Mouse (Mus musculus): ENCODE measurements around the gene Rell1. TPM values are rescaled to one million over a fixed set of nuclear protein-coding genes. Genes with fewer than 3 reads are reported as not detected.
A peak's percentile ranks its signal among the peaks of the same experiment; 100 is the strongest.

The Rell1 gene
- polyA plus RNA-seq, 1 experiment from 2014 or later: 9.0 TPM

DNA sequence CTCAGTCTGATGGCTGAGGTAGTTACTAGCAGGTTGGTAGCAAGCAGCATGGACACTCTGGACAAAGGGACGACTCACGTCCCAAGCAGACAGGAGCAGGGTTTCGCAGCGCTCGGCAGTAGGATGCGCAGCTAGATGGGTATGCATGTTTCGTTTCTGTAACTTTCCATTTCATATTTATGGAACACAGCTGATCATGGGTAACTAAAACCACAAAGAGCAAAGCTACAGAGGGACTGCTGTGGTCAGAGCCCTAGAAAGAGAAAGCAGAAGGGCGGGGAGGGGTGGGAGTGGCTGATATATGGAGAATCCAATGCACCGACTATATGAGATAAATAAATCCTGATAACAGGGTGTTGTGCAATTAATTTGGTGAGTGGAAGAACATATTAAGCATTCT lies 25.4 kb downstream of the Rell1 start:
- H3K4me3 ChIP-seq (ENCODE audit: low read depth, low read length): no peak overlapping the region
- no peak for ATAC-seq (replicated peaks; ENCODE audit: low FRiP score)
- H3K9me3 ChIP-seq (ENCODE audit: control insufficient read depth, low read length): no peaks in the 10 kb centered on the region
- H3K27ac ChIP-seq (ENCODE audit: low read depth, low read length): no peak overlapping the region
- no peak overlapping the region for H3K9ac ChIP-seq (ENCODE audit: low read depth, low read length)
- no peak overlapping the region for H3K4me2 ChIP-seq
- WGBS: 74% methylated on average over 9 of the region's 9 CpGs
- H3K4me1 ChIP-seq (replicated peaks; ENCODE audit: control insufficient read depth, insufficient read depth, low read length): no peaks in the 10 kb centered on the region; the same call in 1 of the 2 replicates
- no peaks in the 10 kb centered on the region for H3K27me3 ChIP-seq (replicated peaks; ENCODE audit: control insufficient read depth, insufficient read depth, low read length)
- DNase-seq (ENCODE audit: low spot score): no peak
- H3K36me3 ChIP-seq (ENCODE audit: control insufficient read depth, insufficient read depth, low read length): no peaks in the 10 kb centered on the region

DNA sequence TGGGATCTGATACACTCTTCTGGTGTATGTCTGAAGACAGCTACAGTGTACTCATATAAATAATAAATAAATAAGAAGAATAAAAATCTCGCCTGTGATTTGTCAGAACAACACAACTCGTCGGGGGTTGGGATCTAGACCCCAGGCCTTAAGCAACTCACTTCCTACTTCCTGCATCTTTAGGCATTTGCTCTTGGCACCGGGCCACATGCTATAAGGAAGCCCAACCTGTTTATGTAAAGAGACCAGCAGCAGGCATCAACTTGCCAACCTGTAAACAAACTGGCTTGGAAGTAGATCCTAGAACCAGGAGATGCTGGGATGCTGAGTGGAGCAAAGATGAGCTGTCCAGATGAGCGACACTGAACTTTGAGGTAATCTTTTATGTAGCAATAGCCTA lies 26.8 kb downstream of the Rell1 start:
- Histone ChIP-seq H3K9ac (ENCODE audit: low read depth, low read length) (no peak overlapping the region), H3K36me3 (ENCODE audit: control insufficient read depth, insufficient read depth, low read length) (no peaks in the 10 kb centered on the region), H3K27ac (ENCODE audit: low read depth, low read length) (no peak overlapping the region), H3K27me3 (replicated peaks; ENCODE audit: control insufficient read depth, insufficient read depth, low read length) (no peaks in the 10 kb centered on the region), H3K4me1 (replicated peaks; ENCODE audit: control insufficient read depth, insufficient read depth, low read length) (no peaks in the 10 kb centered on the region; the same call in none of the 2 replicates), H3K9me3 (ENCODE audit: control insufficient read depth, low read length) (no peaks in the 10 kb centered on the region), H3K4me2 (no peak overlapping the region), H3K4me3 (ENCODE audit: low read depth, low read length) (no peak overlapping the region)
- 59% methylated on average over 5 of the region's 5 CpGs for WGBS
- DNase-seq (ENCODE audit: low spot score) (no peak), ATAC-seq (replicated peaks; ENCODE audit: low FRiP score) (no peak)

DNA sequence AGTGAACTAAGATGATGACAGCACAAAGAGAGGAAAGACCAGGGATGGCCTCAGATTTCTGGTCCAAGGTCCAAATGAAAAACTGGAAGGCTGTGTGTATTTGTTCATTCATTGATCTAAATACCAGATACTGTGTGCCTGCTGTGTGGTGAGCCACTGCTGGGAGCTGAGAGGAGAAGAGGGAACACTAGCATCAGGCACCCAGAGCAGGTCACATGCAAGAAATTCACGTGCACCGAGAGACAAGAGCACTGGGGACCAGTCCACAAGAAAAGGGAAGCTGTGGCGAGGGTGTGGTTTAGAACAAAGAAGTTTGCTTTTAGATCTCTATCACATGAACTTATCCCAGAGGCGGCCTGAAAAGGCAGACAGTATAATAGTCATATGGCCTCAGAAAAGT lies 30.1 kb downstream of the Rell1 start:
- WGBS: 20% methylated on average over 4 of the region's 4 CpGs
- Histone ChIP-seq H3K4me3 (ENCODE audit: low read depth, low read length) (no peak overlapping the region), H3K4me1 (replicated peaks; ENCODE audit: control insufficient read depth, insufficient read depth, low read length) (no peaks in the 10 kb centered on the region; the same call in none of the 2 replicates), H3K9ac (ENCODE audit: low read depth, low read length) (no peak overlapping the region), H3K9me3 (ENCODE audit: control insufficient read depth, low read length) (no peaks in the 10 kb centered on the region), H3K27me3 (replicated peaks; ENCODE audit: control insufficient read depth, insufficient read depth, low read length) (no peaks in the 10 kb centered on the region), H3K36me3 (ENCODE audit: control insufficient read depth, insufficient read depth, low read length) (no peaks in the 10 kb centered on the region), H3K4me2 (no peak overlapping the region), H3K27ac (ENCODE audit: low read depth, low read length) (no peak overlapping the region)
- DNase-seq (ENCODE audit: low spot score) (no peak), ATAC-seq (replicated peaks; ENCODE audit: low FRiP score) (no peak)

DNA sequence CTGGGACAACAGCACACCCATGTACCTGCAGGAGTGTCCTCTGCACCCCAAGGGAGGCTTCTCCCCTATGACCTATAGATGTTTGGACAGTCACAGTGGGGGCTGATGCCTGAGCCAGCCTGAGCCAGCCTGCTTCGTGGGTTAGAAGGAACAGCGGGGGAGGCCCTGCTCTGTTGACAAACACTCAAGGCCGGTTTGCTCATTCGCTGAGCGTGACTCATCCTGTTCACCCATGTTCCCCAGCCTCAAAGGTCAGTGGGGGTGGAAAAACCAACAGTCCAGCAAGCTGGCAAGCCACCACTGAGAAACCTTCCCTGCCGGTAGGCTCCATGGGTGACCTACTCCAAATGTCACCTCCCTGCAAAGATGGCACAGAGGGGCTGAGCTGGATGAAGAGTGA lies 32.0 kb downstream of the Rell1 start:
- no peak overlapping the region for H3K9ac ChIP-seq (ENCODE audit: low read depth, low read length)
- H3K4me1 ChIP-seq (replicated peaks; ENCODE audit: control insufficient read depth, insufficient read depth, low read length): peaks cover 3% of the 10 kb centered on the region
- DNase-seq (ENCODE audit: low spot score): no peak
- H3K9me3 ChIP-seq (ENCODE audit: control insufficient read depth, low read length): no peaks in the 10 kb centered on the region
- H3K4me2 ChIP-seq: no peak overlapping the region
- ATAC-seq (replicated peaks; ENCODE audit: low FRiP score): peak; percentile 77
- H3K27ac ChIP-seq (ENCODE audit: low read depth, low read length): no peak overlapping the region; the same call in 1 of the 2 replicates
- H3K27me3 ChIP-seq (replicated peaks; ENCODE audit: control insufficient read depth, insufficient read depth, low read length): no peaks in the 10 kb centered on the region
- WGBS: 56% methylated on average over 6 of the region's 6 CpGs
- no peaks in the 10 kb centered on the region for H3K36me3 ChIP-seq (ENCODE audit: control insufficient read depth, insufficient read depth, low read length)
- H3K4me3 ChIP-seq (ENCODE audit: low read depth, low read length): no peak overlapping the region

DNA sequence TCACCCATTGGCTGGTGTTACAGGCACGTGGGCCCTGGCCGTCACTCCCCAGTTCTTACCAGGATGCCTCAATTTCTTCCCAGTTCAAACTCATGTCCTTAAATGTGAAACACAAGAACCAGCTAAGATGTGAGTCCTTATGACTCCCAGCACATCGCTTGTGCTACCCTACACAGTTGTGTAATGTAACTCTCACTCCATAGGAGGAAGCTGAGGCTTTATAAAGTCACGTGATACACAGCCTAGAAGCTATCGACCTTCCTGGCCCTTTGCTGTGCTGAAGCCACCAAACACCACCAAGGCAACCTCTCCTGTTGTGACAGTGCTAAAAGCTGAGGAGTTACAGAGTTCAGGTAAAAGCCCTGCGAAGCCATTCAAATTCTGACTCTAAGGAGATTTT lies 33.1 kb downstream of the Rell1 start:
- Histone ChIP-seq H3K4me3 (ENCODE audit: low read depth, low read length) (no peak overlapping the region), H3K9me3 (ENCODE audit: control insufficient read depth, low read length) (no peaks in the 10 kb centered on the region), H3K4me2 (no peak overlapping the region), H3K9ac (ENCODE audit: low read depth, low read length) (no peak overlapping the region), H3K4me1 (replicated peaks; ENCODE audit: control insufficient read depth, insufficient read depth, low read length) (peaks cover 3% of the 10 kb centered on the region), H3K27ac (ENCODE audit: low read depth, low read length) (no peak overlapping the region), H3K36me3 (ENCODE audit: control insufficient read depth, insufficient read depth, low read length) (no peaks in the 10 kb centered on the region), H3K27me3 (replicated peaks; ENCODE audit: control insufficient read depth, insufficient read depth, low read length) (no peaks in the 10 kb centered on the region)
- 74% methylated on average over 6 of the region's 6 CpGs for WGBS
- DNase-seq (ENCODE audit: low spot score): no peak
- no peak for ATAC-seq (replicated peaks; ENCODE audit: low FRiP score)

DNA sequence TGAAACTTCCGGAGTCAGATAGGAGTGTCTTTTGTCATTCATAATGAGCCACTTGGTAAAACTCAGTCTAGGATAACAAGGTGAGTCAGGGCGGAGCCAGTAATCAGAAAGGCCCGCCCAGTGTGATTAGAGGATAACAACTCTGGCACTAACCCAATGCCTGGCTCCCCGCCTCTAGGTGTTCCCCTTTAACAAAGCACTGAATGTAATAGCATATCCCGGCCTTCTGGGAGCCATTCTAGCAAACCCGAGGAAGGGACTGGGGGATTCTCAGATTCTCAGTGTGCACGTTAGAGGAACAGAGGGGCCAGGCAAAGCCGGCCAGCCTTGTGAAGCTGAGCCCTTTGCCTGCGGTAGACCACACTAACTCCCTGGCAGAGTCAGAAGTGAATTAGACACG lies 35.9 kb downstream of the Rell1 start:
- WGBS: 59% methylated on average over 10 of the region's 10 CpGs
- Histone ChIP-seq H3K4me2 (no peak overlapping the region), H3K9me3 (ENCODE audit: control insufficient read depth, low read length) (no peaks in the 10 kb centered on the region), H3K4me3 (ENCODE audit: low read depth, low read length) (no peak overlapping the region), H3K27ac (ENCODE audit: low read depth, low read length) (no peak overlapping the region), H3K27me3 (replicated peaks; ENCODE audit: control insufficient read depth, insufficient read depth, low read length) (no peaks in the 10 kb centered on the region), H3K36me3 (ENCODE audit: control insufficient read depth, insufficient read depth, low read length) (no peaks in the 10 kb centered on the region), H3K9ac (ENCODE audit: low read depth, low read length) (no peak overlapping the region), H3K4me1 (replicated peaks; ENCODE audit: control insufficient read depth, insufficient read depth, low read length) (peaks cover 3% of the 10 kb centered on the region; the same call in 1 of the 2 replicates)
- ATAC-seq (replicated peaks; ENCODE audit: low FRiP score) (no peak), DNase-seq (ENCODE audit: low spot score) (no peak)

DNA sequence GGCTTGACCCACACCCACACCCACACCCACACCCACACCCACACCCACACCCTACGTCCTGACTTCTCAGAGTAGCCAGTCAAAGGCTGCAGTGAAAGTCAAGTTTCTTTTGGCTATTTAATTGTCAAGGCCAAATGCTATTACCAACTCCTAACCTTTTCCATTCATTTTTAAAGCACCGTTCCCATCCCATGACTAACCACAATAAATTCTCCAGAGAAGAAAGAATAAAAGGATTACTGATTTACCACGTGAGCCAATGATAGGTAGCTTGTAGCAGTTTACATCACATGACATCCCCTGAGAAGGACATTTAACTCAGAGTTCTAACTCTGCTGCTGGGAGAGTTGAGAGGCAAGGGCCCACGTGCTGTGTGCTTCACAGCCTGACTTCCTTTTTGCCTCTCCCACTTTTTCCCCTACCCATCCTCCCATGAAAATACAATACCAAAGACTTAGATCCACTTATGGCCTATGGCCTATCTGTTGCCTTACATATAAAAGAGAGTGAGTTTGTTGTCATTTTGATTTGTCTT lies 37.8 kb downstream of the Rell1 start:
- WGBS: 69% methylated on average over 4 of the region's 4 CpGs
- Histone ChIP-seq H3K27me3 (replicated peaks; ENCODE audit: control insufficient read depth, insufficient read depth, low read length) (no peaks in the 10 kb centered on the region), H3K27ac (ENCODE audit: low read depth, low read length) (no peak overlapping the region), H3K9ac (ENCODE audit: low read depth, low read length) (no peak overlapping the region), H3K4me2 (no peak overlapping the region), H3K4me3 (ENCODE audit: low read depth, low read length) (no peak overlapping the region), H3K36me3 (ENCODE audit: control insufficient read depth, insufficient read depth, low read length) (peaks cover 3% of the 10 kb centered on the region; the same call in 1 of the 2 replicates), H3K4me1 (replicated peaks; ENCODE audit: control insufficient read depth, insufficient read depth, low read length) (peaks cover 3% of the 10 kb centered on the region; the same call in 1 of the 2 replicates), H3K9me3 (ENCODE audit: control insufficient read depth, low read length) (no peaks in the 10 kb centered on the region)
- DNase-seq (ENCODE audit: low spot score) (no peak), ATAC-seq (replicated peaks; ENCODE audit: low FRiP score) (no peak)

DNA sequence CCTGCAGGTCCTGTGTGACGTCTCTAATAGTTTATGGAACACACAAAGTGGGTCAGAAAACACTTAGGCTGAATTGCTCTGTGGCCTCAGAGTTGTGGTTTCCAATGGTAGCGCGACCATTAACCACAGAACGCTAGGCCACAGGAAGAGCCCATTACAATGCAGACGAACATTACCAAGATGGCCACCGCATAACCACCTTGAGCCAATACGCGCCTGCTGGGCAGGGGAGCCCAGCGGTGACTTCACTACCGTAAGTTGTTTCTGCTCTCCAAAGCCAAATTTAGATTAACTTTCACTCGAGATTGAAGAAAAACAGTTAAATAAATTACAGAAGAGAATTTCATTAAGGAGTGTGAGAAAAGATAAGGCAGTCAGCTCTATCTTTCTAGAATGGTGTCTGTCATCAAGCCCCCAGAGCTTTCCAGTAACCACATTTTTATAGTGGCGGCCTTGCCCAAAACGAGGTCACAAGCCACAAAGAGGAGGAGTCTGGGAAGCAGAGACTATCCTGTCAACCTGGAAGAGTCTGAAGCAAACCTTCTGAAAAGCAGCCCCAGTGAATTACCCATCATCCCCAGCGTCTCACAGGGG lies 43.6 kb downstream of the Rell1 start:
- WGBS: 65% methylated on average over 14 of the region's 14 CpGs
- H3K27ac ChIP-seq (ENCODE audit: low read depth, low read length): no peak overlapping the region
- H3K4me3 ChIP-seq (ENCODE audit: low read depth, low read length): no peak overlapping the region
- no peak overlapping the region for H3K4me2 ChIP-seq
- peaks cover 3% of the 10 kb centered on the region; the same call in 1 of the 2 replicates for H3K36me3 ChIP-seq (ENCODE audit: control insufficient read depth, insufficient read depth, low read length)
- H3K27me3 ChIP-seq (replicated peaks; ENCODE audit: control insufficient read depth, insufficient read depth, low read length): no peaks in the 10 kb centered on the region
- H3K4me1 ChIP-seq (replicated peaks; ENCODE audit: control insufficient read depth, insufficient read depth, low read length): peaks cover 2% of the 10 kb centered on the region; the same call in 1 of the 2 replicates
- H3K9ac ChIP-seq (ENCODE audit: low read depth, low read length): no peak overlapping the region
- DNase-seq (ENCODE audit: low spot score) (no peak), ATAC-seq (replicated peaks; ENCODE audit: low FRiP score) (no peak)
- H3K9me3 ChIP-seq (ENCODE audit: control insufficient read depth, low read length): no peaks in the 10 kb centered on the region
